Mouse (Mus musculus) intestine, embryonic 14.5 days (tissue): ENCODE data around the gene Tmem212. TPM values are rescaled to one million over a fixed set of nuclear protein-coding genes. Genes with fewer than 3 reads are reported as not detected.
A peak's percentile ranks its signal among the peaks of the same experiment; 100 is the strongest.

ENCODE experiments used
- ATAC-seq: fragments of 200-750 bp; cut with Nextera tagmentation; replicated peaks from 2 replicates; pipeline ENCODE4 v1.8.0; 2017; ENCODE audit warnings: low read depth, moderate number of reproducible peaks, moderate TSS enrichment, moderate library complexity; ENCODE audit not compliant: low FRiP score, low TSS enrichment
- DNase-seq: peaks from one replicate; pipeline ENCODE4 v3.0.0-alpha.2; 2018; ENCODE audit warnings: low spot score
- H3K27ac ChIP-seq: fragments of 300-500 bp; sonication (generic); 2 replicates; pipeline ENCODE4 v1.5.1; 2014; ENCODE audit warnings: low read depth, mild to moderate bottlenecking, control low read depth
- H3K27me3 ChIP-seq: fragments of 300-500 bp; sonication (generic); replicated peaks from 2 replicates; pipeline ENCODE4 v1.6.1; 2014; ENCODE audit warnings: low read length, control low read depth; ENCODE audit not compliant: control insufficient read depth, insufficient read depth
- H3K36me3 ChIP-seq: fragments of 300-500 bp; sonication (generic); 2 replicates; pipeline ENCODE4 v1.6.1; 2014; ENCODE audit warnings: low read length, control low read depth; ENCODE audit not compliant: control insufficient read depth, insufficient read depth
- H3K4me1 ChIP-seq: fragments of 300-500 bp; sonication (generic); replicated peaks from 2 replicates; pipeline ENCODE4 v1.6.1; 2014; ENCODE audit warnings: low read length, control low read depth, mixed read lengths; ENCODE audit not compliant: control insufficient read depth, insufficient read depth
- H3K4me2 ChIP-seq: fragments of 300-500 bp; sonication (generic); 2 replicates; pipeline ENCODE4 v1.6.1; 2014; ENCODE audit warnings: low read length
- H3K4me3 ChIP-seq: fragments of 300-500 bp; sonication (generic); 2 replicates; pipeline ENCODE4 v1.5.1; 2014; ENCODE audit warnings: low read depth, low read length, control low read depth, mixed read lengths
- H3K9ac ChIP-seq: fragments of 300-500 bp; sonication (generic); 2 replicates; pipeline ENCODE4 v1.6.1; 2014; ENCODE audit warnings: mild to moderate bottlenecking, low read length
- H3K9me3 ChIP-seq: fragments of 300-500 bp; sonication (generic); 2 replicates; pipeline ENCODE4 v1.6.1; 2016; ENCODE audit warnings: low read length, control low read depth; ENCODE audit not compliant: control insufficient read depth
- WGBS: fragments of 180-500 bp; shearing (Covaris S2); extraction: QIAGEN DNeasy Blood & Tissue Kit; methylation state at CpG from one replicate; pipeline ENCODE4 v1.1.7; 2014; 5-methylcytosine and 5-hydroxymethylcytosine counted together
- polyA plus RNA-seq: library from polyadenylated mRNA; unstranded; fragments of >200 nt; fragmentation: Nextera tagmentation; extraction: Ambion mirVana; gene quantifications from 2 replicates; pipeline ENCODE4 v1.2.1, GENCODE M21; 2014

Tmem212 gene
- polyA plus RNA-seq, 1 experiment from 2014 or later = not detected

GRCm38 (mm10) chr3:27878854-27879610 lies 17.1 kb downstream of the Tmem212 start:
- no peak for ATAC-seq
- Histone ChIP-seq H3K9ac (no peak overlapping the region), H3K9me3 (no peaks in the 10 kb centered on the region), H3K27ac (no peak overlapping the region), H3K36me3 (no peaks in the 10 kb centered on the region), H3K4me3 (no peak overlapping the region), H3K27me3 (no peaks in the 10 kb centered on the region), H3K4me1 (no peaks in the 10 kb centered on the region), H3K4me2 (no peak overlapping the region)
- WGBS = 88% methylated on average over 7 of the region's 7 CpGs
- DNase-seq = no peak

DNA sequence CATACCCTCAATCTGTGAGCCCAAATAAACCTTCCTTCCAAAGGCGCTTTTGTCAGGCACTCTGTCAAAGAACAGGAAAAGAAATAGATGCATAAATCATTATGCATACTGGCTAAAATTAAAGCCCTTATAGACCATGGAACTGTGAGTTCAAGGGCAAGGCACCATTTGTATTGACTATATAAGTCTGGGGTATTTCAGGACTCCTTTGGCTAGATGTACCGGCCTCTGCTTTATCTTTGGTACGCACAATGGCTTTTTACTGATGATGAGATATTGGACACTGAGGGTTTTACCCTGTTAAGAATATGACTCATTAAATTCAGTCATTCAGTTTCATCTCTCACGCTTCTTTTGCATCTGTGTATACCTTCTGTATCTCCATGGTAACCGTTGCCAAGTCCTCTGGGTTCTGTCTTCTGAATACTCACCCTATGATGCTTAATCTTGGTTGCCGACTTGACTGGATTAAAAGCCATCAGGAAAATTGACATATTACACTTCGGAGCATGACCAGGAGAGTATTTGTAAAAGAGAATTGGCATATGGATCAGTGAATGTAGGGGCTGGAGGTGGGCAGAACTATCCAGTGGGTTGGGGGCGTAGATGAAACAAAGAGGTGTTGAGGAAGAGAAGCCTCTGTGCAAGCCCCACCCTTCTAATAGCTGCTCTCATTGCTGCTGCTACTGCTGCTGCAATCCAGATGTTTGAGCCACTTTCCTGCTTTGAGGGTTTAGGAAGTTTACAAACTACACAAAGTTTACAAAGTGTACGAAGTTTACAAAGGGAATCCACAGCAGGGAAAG lies 22.7 kb downstream of the Tmem212 start:
- ATAC-seq (no peak), DNase-seq (peak; percentile 33)
- 72% methylated on average over 9 of the region's 9 CpGs for WGBS
- Histone ChIP-seq H3K4me2 (no peak overlapping the region), H3K27me3 (no peaks in the 10 kb centered on the region), H3K4me3 (no peak overlapping the region), H3K36me3 (no peaks in the 10 kb centered on the region), H3K9ac (no peak overlapping the region), H3K9me3 (no peaks in the 10 kb centered on the region), H3K4me1 (no peaks in the 10 kb centered on the region), H3K27ac (no peak overlapping the region)

DNA sequence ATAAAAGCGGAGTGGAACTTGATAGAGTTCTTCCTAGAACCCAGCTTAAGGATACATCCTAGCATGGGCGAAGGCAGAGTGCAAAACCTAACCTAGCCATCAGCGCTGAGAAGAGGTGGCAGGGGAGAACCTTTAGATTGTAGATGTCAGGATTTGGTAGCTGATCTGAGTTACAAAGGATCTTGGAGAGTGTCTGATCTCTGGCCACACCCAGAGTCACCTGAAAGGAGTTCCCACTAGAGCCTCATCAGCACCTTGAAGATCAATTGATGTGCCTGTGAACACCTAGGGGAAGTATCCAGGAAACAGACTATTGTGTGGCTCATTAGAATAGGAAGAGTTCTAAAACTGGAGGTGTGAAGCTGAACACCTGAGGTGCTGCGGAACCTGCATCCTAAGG lies 23.7 kb downstream of the Tmem212 start:
- ATAC-seq (no peak), DNase-seq (no peak)
- no peak overlapping the region for H3K4me2 ChIP-seq
- no peaks in the 10 kb centered on the region for H3K27me3 ChIP-seq
- no peaks in the 10 kb centered on the region for H3K9me3 ChIP-seq
- H3K36me3 ChIP-seq = no peaks in the 10 kb centered on the region
- no peak overlapping the region for H3K4me3 ChIP-seq
- H3K9ac ChIP-seq = no peak overlapping the region
- 88% methylated on average over 4 of the region's 4 CpGs for WGBS
- H3K27ac ChIP-seq = no peak overlapping the region
- no peaks in the 10 kb centered on the region for H3K4me1 ChIP-seq

DNA sequence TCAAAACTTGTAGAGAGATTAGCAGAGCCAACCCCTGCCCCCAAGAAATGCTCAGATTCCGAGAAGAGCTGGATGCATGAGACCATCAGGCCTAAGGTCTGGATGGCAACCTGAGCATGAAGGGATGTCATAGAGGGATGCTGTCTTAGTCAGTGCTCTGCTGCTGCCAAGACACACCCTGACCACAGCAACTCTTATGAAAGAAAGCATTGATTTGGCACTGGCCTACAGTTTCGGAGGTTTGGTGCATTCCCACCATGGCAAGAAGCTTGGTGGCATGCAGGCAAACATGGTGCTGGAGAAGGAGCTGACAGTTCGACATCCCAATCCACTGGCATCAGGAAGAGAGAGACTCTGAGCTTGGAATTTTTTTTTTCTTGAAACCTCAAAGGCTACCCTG lies 24.3 kb downstream of the Tmem212 start:
- Histone ChIP-seq H3K4me1 (no peaks in the 10 kb centered on the region), H3K9me3 (no peaks in the 10 kb centered on the region), H3K4me3 (no peak overlapping the region), H3K9ac (no peak overlapping the region), H3K27me3 (no peaks in the 10 kb centered on the region), H3K4me2 (no peak overlapping the region), H3K36me3 (no peaks in the 10 kb centered on the region), H3K27ac (no peak overlapping the region)
- DNase-seq (peak; percentile 29), ATAC-seq (no peak)
- WGBS = 87% methylated on average over 3 of the region's 3 CpGs

- Histone ChIP-seq H3K9ac (no peak overlapping the region), H3K27ac (no peak overlapping the region), H3K27me3 (no peaks in the 10 kb centered on the region), H3K36me3 (no peaks in the 10 kb centered on the region), H3K4me2 (no peak overlapping the region), H3K4me1 (no peaks in the 10 kb centered on the region), H3K9me3 (no peaks in the 10 kb centered on the region), H3K4me3 (no peak overlapping the region)
- 81% methylated on average over 4 of the region's 4 CpGs for WGBS
- peak; percentile 32 for DNase-seq
- ATAC-seq = no peak
Measured at GRCm38 (mm10) chr3:27871371-27871770, 24.8 kb downstream of the Tmem212 start.

DNA sequence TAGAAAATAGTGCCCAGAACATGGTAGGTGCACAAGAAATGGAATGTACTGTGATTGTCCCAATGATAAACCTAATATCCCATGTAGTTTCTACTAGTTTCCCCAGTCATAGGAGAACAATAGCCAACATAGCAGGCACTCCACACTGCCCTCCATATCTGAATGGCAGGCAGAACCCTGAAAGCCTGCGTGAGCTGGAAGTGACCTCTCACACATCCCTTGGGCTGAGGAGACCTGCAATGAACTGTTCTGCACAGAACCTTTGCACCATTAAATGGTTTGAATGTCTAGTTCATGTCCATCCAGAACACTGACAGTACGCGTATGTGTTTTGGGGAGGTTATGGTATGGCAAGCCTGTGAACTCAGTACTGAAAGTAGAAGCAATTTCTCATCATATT lies 27.5 kb downstream of the Tmem212 start:
- peaks cover 6% of the 10 kb centered on the region for H3K4me1 ChIP-seq
- H3K9me3 ChIP-seq = no peaks in the 10 kb centered on the region
- WGBS = 93% methylated on average over 3 of the region's 3 CpGs
- H3K4me2 ChIP-seq = no peak overlapping the region
- no peak overlapping the region for H3K27ac ChIP-seq
- DNase-seq = no peak
- H3K36me3 ChIP-seq = no peaks in the 10 kb centered on the region
- H3K9ac ChIP-seq = no peak overlapping the region
- H3K4me3 ChIP-seq = no peak overlapping the region
- ATAC-seq = no peak
- H3K27me3 ChIP-seq = no peaks in the 10 kb centered on the region

DNA sequence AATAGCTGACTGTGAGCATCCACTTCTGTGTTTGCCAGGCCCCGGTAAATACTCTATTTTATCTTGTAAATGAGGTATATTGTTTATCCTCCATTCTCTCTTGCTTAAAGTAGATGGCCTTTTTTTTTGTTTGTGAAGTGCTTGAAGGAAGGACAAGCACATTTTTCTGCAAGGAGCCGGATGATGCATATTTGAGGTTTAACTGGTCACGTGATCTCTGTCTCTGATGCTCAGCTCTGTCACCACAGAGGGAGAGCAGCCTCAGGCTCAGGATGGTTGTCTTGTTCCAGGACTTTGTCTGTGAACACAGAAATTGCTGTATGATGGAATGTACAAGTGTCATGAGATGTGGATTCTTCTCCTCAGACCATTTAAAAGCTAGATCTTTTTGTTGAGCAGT lies 28.4 kb downstream of the Tmem212 start:
- ATAC-seq (no peak), DNase-seq (peak; percentile 32)
- Histone ChIP-seq H3K9me3 (no peaks in the 10 kb centered on the region), H3K4me2 (no peak overlapping the region), H3K36me3 (no peaks in the 10 kb centered on the region), H3K27me3 (no peaks in the 10 kb centered on the region), H3K4me3 (no peak overlapping the region), H3K4me1 (peaks cover 12% of the 10 kb centered on the region), H3K27ac (no peak overlapping the region), H3K9ac (no peak overlapping the region)
- 56% methylated on average over 3 of the region's 3 CpGs for WGBS

- Histone ChIP-seq H3K27me3 (no peaks in the 10 kb centered on the region), H3K4me1 (peaks cover 49% of the 10 kb centered on the region), H3K9me3 (no peaks in the 10 kb centered on the region), H3K4me2 (peak overlapping the region; percentile 47), H3K4me3 (peak overlapping the region; percentile 15), H3K36me3 (no peaks in the 10 kb centered on the region), H3K9ac (peak overlapping the region; percentile 31; the same call in 1 of the 2 replicates), H3K27ac (peak overlapping the region; percentile 92)
- peak; percentile 86 for DNase-seq
- WGBS = 4% methylated on average over 16 of the region's 16 CpGs
- ATAC-seq = peak; percentile 83
Measured at GRCm38 (mm10) chr3:27862821-27863740, 33.1 kb downstream of the Tmem212 start.
